Mouse (Mus musculus): ENCODE measurements around the gene Prop1. TPM values are rescaled to one million over a fixed set of nuclear protein-coding genes. Genes with fewer than 3 reads are reported as not detected.

Prop1 gene
- total and polyA plus RNA-seq, 3 experiments: not detected

DNA sequence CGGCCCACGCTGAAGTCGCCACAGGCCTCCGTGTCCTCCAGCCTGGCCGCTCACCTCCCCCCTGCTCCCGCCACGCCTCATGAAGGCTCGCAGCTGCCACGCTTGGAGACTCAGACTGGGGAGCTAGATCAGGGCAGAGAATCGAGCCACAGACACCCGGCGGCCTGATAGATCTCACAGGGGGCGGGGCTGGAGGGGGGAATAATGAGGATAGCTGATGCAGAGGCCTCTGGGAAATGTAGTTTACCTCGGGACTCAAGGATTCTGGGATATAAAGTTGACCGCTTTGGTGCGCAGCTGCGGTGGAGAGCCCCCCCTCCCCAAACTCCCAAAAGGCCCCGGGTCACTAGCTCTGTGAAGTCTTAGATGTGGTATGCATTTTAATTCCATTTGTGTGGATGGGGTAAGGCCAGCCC, 22.1 kb downstream of the Prop1 start, which contains the start of gene Zfp354b:
Zfp354b (minus strand) TSS at position 183 of the 416 bp plus-strand sequence.
- no peaks in the 10 kb centered on the region for H3K4me1 ChIP-seq (ENCODE audit: insufficient read depth, low read depth, low read length)
- no peak for DNase-seq (ENCODE audit: low spot score)
- peaks cover 46% of the 10 kb centered on the region for H3K9me3 ChIP-seq (replicated peaks)
- TF ChIP-seq GATA1 (IDR thresholded peaks at IDR 0.05; ENCODE audit: borderline replicate concordance, low read length): no peak
- TF ChIP-seq TAL1 (conservative IDR thresholded peaks at IDR 0.05; ENCODE audit: low read depth, low read length): no peak
- no peak for TF ChIP-seq GATA2 (IDR thresholded peaks at IDR 0.05; ENCODE audit: borderline replicate concordance, low read depth, low read length)
- TF ChIP-seq POLR2AphosphoS5 (IDR thresholded peaks at IDR 0.05; ENCODE audit: insufficient replicate concordance, low read depth, low read length): no peak
- no peaks in the 10 kb centered on the region for H3K36me3 ChIP-seq (replicated peaks)
- H3K27me3 ChIP-seq (ENCODE audit: insufficient read depth, low read length): no peaks in the 10 kb centered on the region
- ATAC-seq (ENCODE audit: extremely low read depth, insufficient number of reproducible peaks, low FRiP score, poor library complexity, severe bottlenecking): no peak
- H3K4me3 ChIP-seq (ENCODE audit: low read depth, low read length): no peak within 1 kb of the TSS

DNA sequence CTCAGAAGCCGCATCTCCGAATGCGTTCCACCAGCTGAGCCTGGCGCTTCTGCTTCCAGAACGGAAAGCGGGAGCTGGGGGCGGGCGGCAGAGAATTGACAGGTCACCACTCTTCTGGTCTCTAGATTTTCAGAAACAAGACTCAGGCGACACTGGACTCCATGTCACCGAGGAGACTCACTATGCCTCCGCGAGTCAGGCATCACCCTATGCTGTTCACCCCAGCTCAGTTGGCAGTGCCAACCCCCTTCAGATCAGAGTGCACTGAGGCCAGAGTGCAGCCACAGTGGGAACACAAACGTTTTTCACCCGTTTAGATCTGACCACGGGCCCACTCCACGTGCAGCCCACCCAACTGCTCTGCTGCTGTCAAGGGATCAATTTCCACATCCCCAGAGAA, 22.5 kb downstream of the Prop1 start:
- Histone ChIP-seq H3K9me3 (replicated peaks) (peaks cover 49% of the 10 kb centered on the region), H3K4me3 (ENCODE audit: low read depth, low read length) (no peak overlapping the region), H3K27me3 (ENCODE audit: insufficient read depth, low read length) (no peaks in the 10 kb centered on the region), H3K4me1 (ENCODE audit: insufficient read depth, low read depth, low read length) (no peaks in the 10 kb centered on the region), H3K36me3 (replicated peaks) (no peaks in the 10 kb centered on the region)
- ATAC-seq (ENCODE audit: extremely low read depth, insufficient number of reproducible peaks, low FRiP score, poor library complexity, severe bottlenecking) (no peak), DNase-seq (ENCODE audit: low spot score) (no peak)
- TF ChIP-seq GATA1 (IDR thresholded peaks at IDR 0.05; ENCODE audit: borderline replicate concordance, low read length) (no peak), GATA2 (IDR thresholded peaks at IDR 0.05; ENCODE audit: borderline replicate concordance, low read depth, low read length) (no peak), TAL1 (conservative IDR thresholded peaks at IDR 0.05; ENCODE audit: low read depth, low read length) (no peak), CTCF (IDR thresholded peaks at IDR 0.05; ENCODE audit: low read depth, low read length) (no peak), POLR2AphosphoS5 (IDR thresholded peaks at IDR 0.05; ENCODE audit: insufficient replicate concordance, low read depth, low read length) (no peak)

DNA sequence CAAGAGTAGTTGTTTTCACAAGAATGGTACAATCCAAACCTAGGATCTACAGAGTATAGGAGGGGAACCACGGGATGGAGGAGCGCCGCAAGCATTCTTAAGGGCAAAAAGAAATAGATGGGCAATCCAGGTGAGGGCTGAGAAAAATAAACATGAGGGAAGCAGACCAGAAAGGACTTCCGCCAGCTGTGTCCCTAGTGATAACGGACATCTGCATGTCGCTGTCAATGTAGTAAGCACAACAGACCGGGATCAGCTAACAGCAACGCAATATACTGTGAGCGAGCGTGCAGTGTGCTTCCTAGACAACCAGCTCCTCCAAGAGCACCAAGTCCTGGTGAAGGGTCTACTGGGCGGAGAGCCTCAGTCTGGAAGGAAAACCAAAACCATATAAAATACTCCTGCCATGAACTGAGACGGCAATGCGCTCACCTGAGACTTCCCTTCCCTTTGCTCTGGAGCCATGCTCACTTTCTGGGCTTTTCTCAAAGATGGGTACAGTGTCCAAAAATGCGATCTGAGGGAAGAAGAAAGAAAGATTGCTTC, 23.0 kb downstream of the Prop1 start:
- H3K4me1 ChIP-seq (ENCODE audit: insufficient read depth, low read depth, low read length): no peaks in the 10 kb centered on the region
- ATAC-seq (ENCODE audit: extremely low read depth, insufficient number of reproducible peaks, low FRiP score, poor library complexity, severe bottlenecking) (no peak), DNase-seq (ENCODE audit: low spot score) (no peak)
- H3K4me3 ChIP-seq (ENCODE audit: low read depth, low read length): no peak overlapping the region
- H3K36me3 ChIP-seq (replicated peaks): no peaks in the 10 kb centered on the region
- peaks cover 52% of the 10 kb centered on the region for H3K9me3 ChIP-seq (replicated peaks)
- H3K27me3 ChIP-seq (ENCODE audit: insufficient read depth, low read length): no peaks in the 10 kb centered on the region
- no peak for TF ChIP-seq POLR2AphosphoS5 (IDR thresholded peaks at IDR 0.05; ENCODE audit: insufficient replicate concordance, low read depth, low read length)
- TF ChIP-seq GATA2 (IDR thresholded peaks at IDR 0.05; ENCODE audit: borderline replicate concordance, low read depth, low read length): no peak
- no peak for TF ChIP-seq GATA1 (IDR thresholded peaks at IDR 0.05; ENCODE audit: borderline replicate concordance, low read length)
- no peak for TF ChIP-seq CTCF (IDR thresholded peaks at IDR 0.05; ENCODE audit: low read depth, low read length)
- no peak for TF ChIP-seq TAL1 (conservative IDR thresholded peaks at IDR 0.05; ENCODE audit: low read depth, low read length)

DNA sequence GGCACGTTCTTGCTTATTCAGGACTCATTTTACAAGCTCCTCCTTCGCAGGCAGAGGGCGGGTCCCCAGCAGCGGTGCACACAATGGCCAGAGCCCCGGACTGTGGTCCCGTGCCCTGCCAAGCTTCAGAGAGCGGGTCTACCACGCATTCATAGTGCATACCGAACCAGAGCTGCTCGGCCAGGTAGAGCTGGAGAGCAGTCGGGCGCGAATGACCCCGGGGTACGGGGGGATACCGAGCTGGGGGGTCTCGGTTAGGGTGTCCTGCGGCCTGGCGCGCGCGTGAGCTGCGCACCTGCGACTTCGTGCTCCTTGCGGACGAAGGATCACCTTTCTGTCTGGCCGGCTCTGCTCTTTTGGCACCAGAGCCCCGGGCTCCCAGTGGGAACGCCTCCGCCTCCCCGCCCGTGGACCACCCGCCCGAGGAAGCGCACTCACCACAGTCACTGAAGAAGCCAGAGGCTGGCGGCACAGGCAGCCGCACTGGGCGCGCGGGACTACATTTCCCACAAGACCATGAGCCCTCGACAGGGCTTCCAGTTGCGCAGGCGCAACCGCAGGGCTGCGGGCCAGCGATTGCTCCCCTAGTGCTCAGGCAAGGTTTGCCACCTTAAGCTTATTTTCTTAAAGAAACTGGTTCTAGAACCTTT, 37.8 kb downstream of the Prop1 start, which contains the start of gene Zfp2:
Zfp2 (minus strand) TSS at position 495 of the 650 bp plus-strand sequence.
- DNase-seq (ENCODE audit: low spot score) (no peak), ATAC-seq (ENCODE audit: extremely low read depth, insufficient number of reproducible peaks, low FRiP score, poor library complexity, severe bottlenecking) (no peak)
- Histone ChIP-seq H3K9me3 (replicated peaks) (peaks cover 41% of the 10 kb centered on the region), H3K4me3 (ENCODE audit: low read depth, low read length) (no peak within 1 kb of the TSS), H3K36me3 (replicated peaks) (no peaks in the 10 kb centered on the region), H3K4me1 (ENCODE audit: insufficient read depth, low read depth, low read length) (no peaks in the 10 kb centered on the region), H3K27me3 (ENCODE audit: insufficient read depth, low read length) (no peaks in the 10 kb centered on the region)
- TF ChIP-seq POLR2AphosphoS5 (IDR thresholded peaks at IDR 0.05; ENCODE audit: insufficient replicate concordance, low read depth, low read length): no peak
- TF ChIP-seq TAL1 (conservative IDR thresholded peaks at IDR 0.05; ENCODE audit: low read depth, low read length): no peak
- TF ChIP-seq CTCF (IDR thresholded peaks at IDR 0.05; ENCODE audit: low read depth, low read length): no peak

DNA sequence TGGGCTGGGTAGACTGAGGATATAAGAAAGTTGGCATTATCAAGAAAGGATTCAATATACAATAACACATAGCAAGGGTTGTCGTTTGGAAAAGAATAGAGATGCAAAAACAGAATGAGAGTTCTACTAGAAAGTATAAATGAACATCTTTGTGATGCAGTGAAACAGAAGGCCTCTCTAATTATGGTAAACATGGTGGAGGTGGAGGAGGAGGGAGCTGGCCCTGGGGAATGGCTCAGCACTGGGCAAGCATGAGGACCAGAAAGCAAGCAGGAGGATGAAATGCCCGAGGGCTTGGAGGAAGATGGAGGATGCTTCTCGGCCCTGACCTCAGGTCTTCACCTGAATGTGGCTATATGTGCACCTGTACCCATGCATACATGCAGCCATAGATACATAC, 39.1 kb downstream of the Prop1 start:
- peaks cover 49% of the 10 kb centered on the region for H3K9me3 ChIP-seq (replicated peaks)
- no peak overlapping the region for H3K4me3 ChIP-seq (ENCODE audit: low read depth, low read length)
- no peaks in the 10 kb centered on the region for H3K4me1 ChIP-seq (ENCODE audit: insufficient read depth, low read depth, low read length)
- ATAC-seq (ENCODE audit: extremely low read depth, insufficient number of reproducible peaks, low FRiP score, poor library complexity, severe bottlenecking) (no peak), DNase-seq (ENCODE audit: low spot score) (no peak)
- no peaks in the 10 kb centered on the region for H3K36me3 ChIP-seq (replicated peaks)
- TF ChIP-seq GATA2 (IDR thresholded peaks at IDR 0.05; ENCODE audit: borderline replicate concordance, low read depth, low read length) (no peak), GATA1 (IDR thresholded peaks at IDR 0.05; ENCODE audit: borderline replicate concordance, low read length) (no peak), POLR2AphosphoS5 (IDR thresholded peaks at IDR 0.05; ENCODE audit: insufficient replicate concordance, low read depth, low read length) (no peak), CTCF (IDR thresholded peaks at IDR 0.05; ENCODE audit: low read depth, low read length) (no peak), TAL1 (conservative IDR thresholded peaks at IDR 0.05; ENCODE audit: low read depth, low read length) (no peak)
- no peaks in the 10 kb centered on the region for H3K27me3 ChIP-seq (ENCODE audit: insufficient read depth, low read length)

DNA sequence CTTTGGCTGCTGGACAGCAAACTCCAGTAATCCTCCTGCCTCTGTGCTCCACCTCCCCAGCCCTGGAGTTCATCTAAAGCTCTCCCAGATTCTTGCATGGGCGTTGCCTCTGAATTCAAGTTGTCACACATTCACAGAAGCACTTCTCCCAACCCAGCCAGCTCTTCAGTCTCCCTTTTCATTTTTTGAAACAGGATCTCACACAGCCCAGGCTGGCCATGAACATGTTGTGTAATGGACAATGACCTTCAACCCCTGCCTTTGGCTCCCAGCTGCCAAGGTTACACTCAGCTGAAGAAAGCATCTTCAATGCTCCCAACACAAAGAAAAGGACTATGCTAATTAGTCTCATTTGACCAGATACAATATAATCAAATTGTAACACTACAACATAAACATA, 40.3 kb downstream of the Prop1 start:
- no peaks in the 10 kb centered on the region for H3K27me3 ChIP-seq (ENCODE audit: insufficient read depth, low read length)
- H3K36me3 ChIP-seq (replicated peaks): no peaks in the 10 kb centered on the region
- no peak overlapping the region for H3K4me3 ChIP-seq (ENCODE audit: low read depth, low read length)
- no peaks in the 10 kb centered on the region for H3K4me1 ChIP-seq (ENCODE audit: insufficient read depth, low read depth, low read length)
- TF ChIP-seq GATA2 (IDR thresholded peaks at IDR 0.05; ENCODE audit: borderline replicate concordance, low read depth, low read length): no peak
- TF ChIP-seq GATA1 (IDR thresholded peaks at IDR 0.05; ENCODE audit: borderline replicate concordance, low read length): no peak
- no peak for TF ChIP-seq TAL1 (conservative IDR thresholded peaks at IDR 0.05; ENCODE audit: low read depth, low read length)
- no peak for TF ChIP-seq CTCF (IDR thresholded peaks at IDR 0.05; ENCODE audit: low read depth, low read length)
- TF ChIP-seq POLR2AphosphoS5 (IDR thresholded peaks at IDR 0.05; ENCODE audit: insufficient replicate concordance, low read depth, low read length): no peak
- peaks cover 56% of the 10 kb centered on the region for H3K9me3 ChIP-seq (replicated peaks)
- no peak for DNase-seq (ENCODE audit: low spot score)
- no peak for ATAC-seq (ENCODE audit: extremely low read depth, insufficient number of reproducible peaks, low FRiP score, poor library complexity, severe bottlenecking)

Data from G1E (cell line).